Mouse (Mus musculus): Measurements from ENCODE around the gene Fbln2.

The Fbln2 gene

DNA sequence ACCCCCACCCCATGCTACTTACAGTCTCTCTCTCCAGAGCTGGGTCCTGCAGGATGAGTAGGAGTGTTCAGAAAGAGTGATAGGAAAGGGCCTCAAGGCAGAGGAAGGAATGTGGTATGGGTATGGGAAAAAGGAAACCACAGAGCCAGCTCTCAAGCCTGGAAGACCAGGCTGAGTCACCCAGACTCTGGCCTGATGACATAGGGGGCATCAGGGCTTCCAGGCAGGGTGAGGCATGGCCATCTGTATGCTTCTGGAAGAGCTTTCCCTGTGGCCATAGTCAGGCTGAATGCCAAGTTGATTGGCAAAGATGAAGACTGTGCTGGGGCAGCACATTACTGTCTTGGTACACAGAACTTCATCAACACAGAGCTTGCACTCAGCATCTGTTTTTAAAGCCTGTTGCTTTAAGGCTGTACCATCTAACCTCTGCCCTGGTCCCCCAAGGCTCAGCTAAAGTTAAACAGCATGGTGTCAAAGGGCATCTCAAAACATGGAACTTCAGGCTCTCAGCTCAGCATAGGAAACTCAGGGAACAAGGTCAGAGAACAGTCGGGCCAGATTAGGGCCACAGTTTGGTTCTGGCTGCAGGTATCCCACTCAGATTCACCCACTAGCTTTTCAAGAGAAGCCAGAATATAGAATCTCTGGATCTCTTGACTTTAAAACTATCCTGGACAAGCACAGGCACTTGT lies 19.3 kb upstream of the Fbln2 start:
- DNase-seq (ENCODE audit: low read depth), result no peak

DNA sequence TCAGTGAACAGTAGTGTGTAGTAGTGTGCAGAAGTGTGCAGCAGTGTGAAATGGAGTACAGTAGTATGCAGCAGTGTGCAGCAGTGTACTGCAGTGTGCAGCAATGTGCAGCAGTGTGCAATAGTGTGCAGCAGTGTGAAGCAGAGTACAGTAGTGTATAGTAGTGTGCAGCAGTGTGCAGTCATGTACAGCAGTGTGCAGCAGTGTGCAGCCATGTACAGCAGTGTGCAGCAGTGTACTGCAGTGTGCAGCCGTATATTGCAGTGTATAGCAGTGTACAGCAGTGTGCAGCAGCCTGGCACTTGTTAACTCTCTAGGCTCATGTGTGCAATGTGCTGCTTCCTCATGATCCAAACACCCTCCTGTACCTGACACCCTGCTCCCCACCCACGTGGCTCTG lies 13.8 kb upstream of the Fbln2 start:
- DNase-seq (ENCODE audit: low read depth), result no peak

DNA sequence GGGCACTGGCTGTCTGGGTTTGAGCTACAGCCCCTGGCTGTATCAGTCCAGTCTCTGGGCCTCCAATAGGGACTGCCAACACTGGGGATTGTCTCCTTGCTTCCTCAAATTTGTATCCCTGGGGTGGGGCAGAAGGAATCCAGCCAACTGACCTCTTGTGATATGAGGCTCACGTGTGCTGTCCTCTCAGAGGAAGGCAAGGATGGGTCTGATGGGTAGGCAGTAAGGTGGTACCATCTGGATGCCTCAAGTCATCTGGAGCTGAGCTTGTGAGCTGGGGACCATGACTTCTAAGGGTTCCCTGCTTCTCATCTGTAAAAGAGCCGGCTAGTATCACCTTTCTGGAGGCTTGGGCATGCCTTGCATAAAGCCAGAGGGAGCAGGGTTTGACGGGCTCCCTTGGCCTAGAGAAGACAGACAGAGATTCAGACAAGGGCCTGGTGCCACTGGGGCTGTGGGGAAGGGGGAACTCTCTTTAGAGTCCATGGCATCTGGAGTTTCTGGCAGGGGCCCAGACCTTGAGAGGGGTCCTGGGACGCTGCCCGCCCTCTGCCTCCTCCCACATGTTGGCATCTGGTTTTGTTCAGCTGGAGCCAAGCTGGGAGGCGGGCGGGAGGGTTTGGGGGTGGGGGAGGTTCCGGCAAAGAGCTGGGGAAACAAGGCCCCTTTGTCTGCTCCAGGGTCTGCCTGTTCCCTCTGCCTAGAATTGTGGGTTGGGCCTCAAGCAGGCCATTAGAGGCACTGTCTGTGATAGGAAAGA lies 11.6 kb upstream of the Fbln2 start:
- DNase-seq (ENCODE audit: low read depth), result no peak

DNA sequence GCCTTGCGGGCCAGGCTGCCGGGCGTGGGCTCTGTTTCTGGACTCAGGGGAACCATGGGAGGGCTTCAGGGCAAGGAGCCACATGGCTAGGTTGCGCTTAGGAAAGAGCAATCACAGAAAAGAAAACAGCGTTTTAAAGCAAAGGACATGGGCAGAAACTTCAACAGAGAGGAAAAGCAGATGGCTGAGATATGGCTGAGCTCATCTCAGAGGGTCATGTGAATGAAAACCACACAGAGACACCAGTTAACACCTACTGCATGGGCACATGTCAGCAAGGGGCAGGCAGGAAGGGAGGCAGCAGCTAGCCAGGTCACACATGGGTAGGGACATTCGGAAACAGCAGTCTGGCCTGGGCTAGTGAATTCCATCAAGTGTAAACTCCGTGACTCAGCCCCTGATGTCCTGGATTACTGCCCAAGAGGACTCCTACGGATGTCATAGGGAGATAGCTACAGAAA lies 10.3 kb upstream of the Fbln2 start:
- no peak for DNase-seq (ENCODE audit: low read depth)

DNA sequence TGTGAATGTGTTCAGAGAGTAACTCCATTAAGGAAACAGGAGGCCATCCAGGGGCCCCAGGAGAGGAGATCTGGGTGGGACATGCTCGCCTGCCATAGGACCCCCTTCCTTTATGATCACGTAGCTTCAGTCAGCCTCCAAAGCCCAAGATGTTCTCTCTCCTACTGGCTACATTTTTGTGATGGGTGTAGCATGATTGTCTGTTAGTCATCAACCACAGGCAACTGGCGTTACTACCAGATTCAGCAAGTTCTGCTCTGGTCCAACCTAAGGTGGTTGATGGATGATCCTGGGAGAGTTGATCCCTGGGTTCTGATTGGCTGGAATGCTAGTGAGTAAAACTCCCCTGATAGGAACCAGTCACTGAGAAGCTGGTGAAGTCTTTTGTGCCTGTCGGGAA lies 9.7 kb upstream of the Fbln2 start:
- DNase-seq (ENCODE audit: low read depth), result no peak

DNA sequence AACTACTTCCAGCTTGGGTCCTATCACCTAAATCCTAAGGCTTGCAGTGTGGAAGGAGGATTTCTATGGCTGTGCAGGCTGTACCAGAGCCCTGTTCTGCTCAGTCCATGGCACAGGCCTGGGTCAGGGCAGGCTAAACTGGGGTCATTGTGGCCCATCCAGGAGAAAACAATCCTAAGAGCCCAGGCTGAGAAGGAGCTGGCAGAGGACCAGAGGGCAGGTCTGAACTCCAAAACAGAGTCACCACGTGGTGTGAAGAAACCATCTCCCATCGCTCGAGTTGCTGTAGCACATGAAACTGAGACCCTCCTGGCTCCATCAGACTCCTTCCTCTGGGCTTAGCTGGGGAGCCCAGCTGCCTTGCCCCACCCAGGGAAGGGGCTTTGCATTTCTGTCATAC lies 6.9 kb upstream of the Fbln2 start:
- no peak for DNase-seq (ENCODE audit: low read depth)

DNA sequence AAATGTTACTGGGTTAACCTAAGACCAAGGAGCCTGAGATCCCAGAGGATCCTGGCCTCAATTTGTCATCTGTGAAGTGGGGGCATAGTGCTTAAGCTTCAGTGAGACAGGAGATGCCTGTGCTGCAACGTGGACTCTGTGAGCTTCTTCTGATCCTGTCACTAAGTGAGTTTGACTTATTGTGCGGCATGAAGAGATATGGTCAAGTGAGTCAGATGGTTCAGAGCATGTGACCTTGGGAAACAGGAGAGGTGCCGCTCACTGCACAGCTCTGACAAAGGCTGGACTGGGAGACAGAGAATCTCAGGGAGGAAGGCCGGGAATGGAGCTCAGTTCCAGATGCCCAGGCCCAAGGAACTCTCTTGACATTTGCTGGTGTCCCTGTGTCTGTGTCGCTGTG lies 6.5 kb upstream of the Fbln2 start:
- DNase-seq (ENCODE audit: low read depth), result no peak

DNA sequence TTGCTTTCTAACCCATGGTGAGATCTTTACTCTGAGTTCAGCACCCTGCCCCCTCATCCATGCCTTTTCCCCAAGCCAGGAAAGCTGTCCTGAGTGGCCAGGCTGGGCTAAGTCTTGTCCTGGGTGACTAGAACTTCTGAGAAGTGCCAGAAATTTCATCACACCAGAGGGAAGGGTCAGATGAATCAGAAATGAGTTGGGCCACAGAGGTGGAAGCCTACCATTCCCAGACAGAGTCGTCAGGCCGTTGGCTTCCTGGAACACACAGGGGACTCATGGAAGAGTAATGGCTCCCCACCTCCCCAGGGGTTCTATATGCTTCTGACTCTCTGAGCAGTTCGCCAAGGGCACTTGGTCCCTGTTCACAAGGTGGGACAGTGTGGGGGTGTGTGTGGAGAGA lies 4.8 kb upstream of the Fbln2 start:
- no peak for DNase-seq (ENCODE audit: low read depth)

DNA sequence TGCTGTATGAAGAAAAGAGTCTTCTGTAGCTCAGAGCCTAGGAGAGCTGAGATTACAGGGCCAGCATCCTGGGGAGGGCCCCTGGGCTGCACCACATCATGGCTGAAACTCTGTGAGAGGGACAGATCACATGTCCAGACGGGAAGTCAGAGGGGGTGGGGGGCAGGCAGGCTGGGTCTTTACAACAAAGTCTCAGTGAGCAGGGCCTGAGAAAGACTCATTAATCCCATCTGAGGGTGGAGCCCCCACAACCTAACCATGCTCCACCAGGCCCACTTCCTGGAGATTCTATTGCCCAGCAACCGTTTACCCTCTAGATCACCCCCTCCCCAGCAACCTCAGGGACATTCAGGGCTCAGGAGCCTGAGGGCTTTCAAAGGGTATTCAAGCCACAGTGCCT lies 2.5 kb upstream of the Fbln2 start:
- no peak for DNase-seq (ENCODE audit: low read depth)

DNA sequence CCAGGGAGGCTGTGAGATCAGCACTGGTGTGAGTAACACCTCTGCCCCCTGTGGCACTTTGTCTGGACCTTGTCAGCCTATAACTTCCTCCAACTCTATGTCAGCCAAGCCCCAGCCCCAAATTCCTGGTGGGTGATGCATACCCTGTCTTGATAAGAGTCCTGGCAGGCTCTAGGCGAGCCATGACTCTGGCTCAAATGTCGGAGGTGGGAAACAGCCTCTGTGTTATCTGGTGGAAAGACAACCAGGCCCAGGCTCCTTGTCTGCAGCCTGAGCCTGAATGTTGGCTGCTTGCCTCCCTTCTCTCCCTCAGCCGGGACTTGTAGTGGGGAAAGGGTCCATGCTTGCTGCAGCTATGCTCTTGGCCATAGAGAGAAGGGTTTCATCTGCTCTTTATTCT lies 1.4 kb upstream of the Fbln2 start:
- no peak for DNase-seq (ENCODE audit: low read depth)

DNA sequence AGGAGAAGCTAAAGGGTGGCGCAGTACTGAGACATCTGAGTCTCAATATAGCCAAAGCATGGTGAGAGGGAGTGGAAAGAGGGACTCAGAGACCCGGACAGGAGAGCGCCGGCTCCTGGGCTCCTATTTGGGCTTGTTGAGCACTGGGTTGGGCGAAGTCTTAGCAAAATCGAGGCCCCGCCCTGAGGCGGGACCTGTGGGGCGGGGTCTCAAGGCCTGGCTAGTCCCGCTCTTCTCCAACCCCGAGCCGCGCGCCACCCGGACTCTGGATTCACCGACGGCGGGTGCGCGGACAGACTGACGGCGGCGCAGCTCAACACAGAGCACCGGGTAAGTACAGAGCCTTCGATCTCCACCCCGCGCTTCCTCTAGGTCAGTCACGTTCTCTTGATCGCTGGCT lies 316 bp downstream of the Fbln2 start:
- peak; percentile 19 for DNase-seq (ENCODE audit: low read depth)

DNA sequence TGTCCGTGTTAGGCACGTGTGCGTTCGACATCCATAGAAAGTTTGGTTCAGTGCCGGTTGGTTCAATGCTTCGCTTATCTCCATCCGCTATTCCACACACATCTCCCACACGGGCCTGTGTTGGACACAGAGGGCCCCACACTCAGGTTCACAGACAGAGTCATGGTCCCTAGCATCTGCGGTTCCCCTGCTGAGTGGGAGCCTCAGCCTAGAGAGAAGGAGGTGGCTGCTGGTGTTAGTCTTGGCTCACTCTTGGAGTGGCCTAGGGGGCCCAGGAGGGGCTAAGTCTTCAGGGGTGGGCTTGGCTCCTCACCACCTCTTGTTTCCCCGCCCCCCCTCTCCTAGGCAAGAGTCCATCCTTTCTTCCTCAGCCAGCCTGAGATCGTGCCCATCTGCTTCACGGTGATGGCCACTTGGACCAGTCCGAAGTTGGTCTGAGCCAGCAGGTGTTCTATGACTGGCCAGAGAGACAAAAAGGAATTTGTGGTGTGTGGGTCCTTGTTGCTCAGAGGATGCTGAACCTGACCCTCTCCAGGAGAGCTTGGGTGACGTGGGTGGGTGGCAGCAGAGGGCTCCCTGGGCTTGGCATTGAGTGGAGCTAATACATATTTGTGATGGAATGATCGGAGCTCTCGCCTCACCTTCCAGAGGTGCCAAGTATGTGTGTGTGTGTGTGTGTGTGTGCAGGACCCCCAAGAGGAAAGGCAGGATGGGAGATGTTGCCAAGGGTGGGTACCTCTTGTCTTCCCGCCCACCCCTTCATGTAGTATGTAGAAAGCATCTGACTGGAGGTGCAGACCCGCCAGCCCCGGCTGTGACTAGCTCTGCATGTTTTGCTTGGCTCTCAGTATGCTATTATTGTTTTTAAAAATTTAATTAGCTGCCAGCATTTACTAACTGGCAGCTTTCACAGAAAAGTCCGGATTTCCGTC lies 1.3 kb downstream of the Fbln2 start:
- DNase-seq (ENCODE audit: low read depth), result no peak

DNA sequence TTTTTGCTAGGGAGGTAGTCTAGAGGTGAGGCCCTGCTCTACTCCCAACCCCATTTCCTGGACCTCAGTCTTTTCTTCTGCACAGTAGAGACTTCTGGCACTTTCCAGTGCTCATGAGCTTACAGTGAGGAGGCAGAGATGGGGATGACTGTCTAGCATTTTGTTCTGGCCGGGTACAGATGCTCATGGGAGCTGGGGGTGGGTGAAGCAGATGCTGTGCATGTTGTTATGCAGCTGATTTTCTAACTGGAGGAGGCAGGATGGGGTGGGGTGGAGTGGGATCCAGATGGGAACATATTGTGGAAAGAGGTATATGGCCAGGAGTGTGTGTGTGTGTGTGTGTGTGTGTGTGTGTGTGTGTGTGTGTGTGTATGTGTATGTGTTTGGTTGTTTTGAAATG lies 3.2 kb downstream of the Fbln2 start:
- DNase-seq (ENCODE audit: low read depth), result no peak

DNA sequence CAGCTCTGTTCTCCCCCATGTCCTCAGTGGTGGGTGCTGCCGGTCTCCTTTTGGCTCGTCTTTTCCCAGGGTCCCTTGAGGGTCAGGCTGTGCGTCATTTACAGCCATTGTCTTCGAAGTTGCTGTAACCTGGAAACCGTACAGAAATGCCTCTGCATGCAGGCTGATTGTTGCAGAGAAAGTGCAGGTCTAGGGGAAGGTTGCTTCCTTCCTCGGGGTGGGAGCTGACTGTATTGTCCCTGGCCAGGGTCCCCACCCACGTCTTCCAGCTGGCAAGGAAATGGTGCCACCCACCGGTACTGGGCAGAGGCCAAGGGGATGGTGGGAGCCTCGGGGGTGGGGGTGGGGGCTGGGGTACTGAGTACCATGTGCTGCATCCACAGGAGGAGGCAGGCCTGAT lies 6.2 kb downstream of the Fbln2 start:
- no peak for DNase-seq (ENCODE audit: low read depth)

DNA sequence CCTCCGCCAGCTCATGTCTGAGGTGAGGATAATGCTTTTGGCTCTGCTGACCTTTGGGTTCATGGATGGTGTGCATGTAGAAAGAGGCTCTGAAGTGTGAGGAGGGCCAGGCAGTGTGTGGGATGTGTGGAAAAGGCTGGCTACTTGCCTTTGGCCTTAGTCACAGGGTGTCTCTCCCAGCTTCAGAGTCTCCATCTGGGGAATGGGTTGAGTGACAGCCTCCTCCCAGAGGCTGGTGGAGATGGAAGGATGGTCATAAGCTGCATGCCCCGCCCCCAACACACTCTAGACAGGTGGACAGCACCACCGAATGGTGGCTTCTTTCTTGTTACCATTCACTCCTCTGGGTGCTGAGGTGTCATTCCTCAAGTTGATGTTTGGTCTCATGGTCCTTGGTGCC lies 6.6 kb downstream of the Fbln2 start:
- DNase-seq (ENCODE audit: low read depth), result no peak

DNA sequence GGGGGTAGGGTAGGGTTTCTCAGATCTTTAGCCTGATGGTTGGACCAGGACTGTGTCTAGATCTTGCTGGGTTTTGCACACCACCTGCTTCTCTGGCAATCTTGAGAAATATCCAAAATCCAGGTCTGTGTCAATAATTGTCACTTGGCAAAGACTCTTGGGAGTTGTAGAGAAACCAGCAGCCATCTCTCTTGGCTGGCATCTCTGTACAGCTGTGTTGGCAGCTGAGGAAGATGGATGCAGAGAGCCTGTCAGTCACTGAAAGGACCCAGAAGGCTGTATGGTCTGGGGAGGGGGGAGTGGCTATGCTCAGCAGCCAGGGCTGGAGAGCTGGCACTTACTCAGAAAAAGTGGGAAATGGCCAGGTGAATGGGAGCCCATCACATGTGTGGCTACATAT lies 7.8 kb downstream of the Fbln2 start:
- DNase-seq (ENCODE audit: low read depth), result no peak

DNA sequence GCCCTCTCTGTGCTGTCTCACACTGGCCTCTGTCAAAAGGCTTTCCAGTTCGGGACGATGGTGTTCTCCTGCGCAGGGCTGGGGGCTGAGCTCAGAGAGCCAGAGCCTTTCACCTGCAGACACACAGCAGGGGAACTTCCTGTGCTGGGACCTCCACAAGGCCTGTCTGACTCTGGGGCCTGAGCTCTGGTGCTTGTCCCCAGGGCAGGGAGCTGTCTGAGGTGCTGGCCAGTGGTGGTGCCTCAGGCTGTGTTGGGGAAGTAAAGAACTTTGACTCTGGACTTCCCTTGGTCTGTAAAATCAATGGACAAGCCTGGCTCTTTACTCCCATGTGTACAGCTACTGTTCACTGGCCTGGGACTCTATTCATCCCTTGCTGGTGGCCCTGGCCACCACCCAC lies 8.8 kb downstream of the Fbln2 start:
- no peak for DNase-seq (ENCODE audit: low read depth)

DNA sequence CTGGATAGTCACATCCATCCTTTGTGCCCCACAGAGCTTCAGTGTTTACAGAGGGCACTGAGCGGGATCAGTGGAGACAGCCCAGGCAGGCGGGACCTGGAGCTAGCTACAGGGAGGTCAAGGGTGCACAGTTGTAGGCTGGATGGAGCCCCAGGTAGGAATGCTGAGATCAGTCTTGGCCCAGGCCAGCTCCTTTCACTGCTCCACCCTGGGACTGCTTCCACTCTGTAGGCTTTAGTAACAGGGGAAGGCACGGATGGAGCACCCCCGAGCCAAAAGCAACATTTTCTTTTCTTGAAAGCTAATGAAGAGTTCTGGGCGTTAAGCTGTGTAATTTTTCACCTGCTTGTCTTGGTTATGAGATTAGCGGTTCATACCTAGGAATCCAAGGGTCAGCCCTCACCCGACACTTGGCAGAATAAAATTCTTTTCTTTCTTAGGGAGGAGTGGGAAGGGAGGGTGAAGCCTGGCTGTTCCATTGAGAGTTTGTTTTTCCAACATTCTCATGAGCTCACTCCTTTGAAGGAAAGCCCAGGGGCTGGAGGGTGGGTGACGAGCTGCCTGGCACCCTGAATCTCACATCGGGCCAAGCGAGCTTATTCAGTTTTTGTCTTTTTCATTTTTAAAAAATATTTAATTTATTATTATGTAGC lies 10.6 kb downstream of the Fbln2 start:
- DNase-seq (ENCODE audit: low read depth), result no peak

DNA sequence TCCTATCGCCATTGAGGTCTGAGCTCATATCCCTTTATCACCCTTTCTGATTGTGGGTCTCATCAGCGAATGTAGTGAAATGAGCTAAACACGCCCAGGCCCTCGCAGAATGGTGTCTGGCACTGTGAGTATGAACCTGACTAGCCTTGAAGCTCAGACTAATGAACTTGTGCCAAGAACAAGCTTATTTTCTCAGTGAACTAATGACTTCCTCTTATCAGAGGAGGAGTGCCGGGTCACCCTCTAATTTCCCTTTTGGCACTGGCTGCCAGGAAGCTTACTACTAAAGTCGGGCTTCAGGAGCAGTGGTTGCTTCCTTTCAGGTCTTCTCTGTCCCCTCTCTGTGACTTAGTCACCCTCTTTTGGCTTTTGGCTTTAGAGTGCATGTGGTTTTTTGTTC lies 12.7 kb downstream of the Fbln2 start:
- no peak for DNase-seq (ENCODE audit: low read depth)

DNA sequence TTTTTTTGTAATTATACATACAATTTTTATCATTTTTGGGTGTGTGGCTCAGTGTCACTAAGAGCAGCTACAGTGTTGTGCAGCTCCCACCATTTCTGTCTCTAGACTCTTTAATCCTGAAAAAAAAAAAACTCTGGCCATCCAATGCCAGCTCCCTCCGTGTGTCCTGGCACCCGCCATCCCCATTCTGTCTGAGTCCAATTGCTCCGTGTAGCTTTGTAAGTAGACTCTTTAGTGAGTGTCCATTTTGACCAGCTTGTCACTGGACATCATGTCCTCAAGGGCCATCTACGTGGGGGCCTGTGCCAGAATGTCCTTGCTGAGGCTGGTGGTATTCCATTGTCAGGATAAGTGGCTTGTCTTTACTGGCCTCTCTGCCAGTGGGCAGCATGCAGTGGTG lies 13.1 kb downstream of the Fbln2 start:
- no peak for DNase-seq (ENCODE audit: low read depth)

DNA sequence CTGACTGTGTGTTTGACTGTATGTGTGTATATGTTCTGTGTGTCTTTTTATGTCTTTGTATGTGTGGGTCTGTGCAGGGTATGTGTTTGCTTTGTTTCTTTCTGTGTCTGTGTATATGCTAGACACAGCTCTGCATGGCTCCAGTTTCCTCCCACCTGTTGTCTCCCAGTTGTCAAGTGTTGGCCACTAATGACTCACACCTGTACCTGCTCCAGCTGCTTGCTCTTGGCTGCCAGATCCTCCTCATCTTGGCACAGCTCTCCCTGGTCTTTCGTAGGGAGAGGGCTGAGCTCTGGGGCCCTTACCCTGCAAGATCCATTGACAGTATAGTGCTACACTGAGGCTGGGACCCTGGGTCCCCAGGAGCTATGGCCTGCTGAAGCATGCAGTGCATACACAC lies 13.8 kb downstream of the Fbln2 start:
- DNase-seq (ENCODE audit: low read depth), result no peak

DNA sequence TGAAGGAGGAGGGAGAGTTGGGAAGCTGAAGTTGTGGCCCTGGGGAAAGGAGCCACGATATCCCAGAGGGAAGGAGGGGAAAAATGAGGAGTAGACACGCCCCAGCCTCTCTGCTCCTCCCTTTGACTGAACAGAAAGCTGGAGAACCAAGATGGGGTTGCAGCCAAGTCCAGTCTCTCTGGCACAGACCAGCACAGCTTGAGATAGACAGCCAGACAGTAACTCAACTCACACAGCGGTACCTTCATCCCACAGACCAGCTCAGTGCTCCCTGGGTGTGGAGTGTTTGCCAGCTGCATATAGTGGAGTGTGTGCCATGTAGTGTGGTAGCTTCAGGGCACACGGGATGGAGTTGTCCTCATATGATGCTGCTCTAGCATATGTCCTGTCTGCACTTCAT lies 16.7 kb downstream of the Fbln2 start:
- no peak for DNase-seq (ENCODE audit: low read depth)
